ENCODE assay signal across 17 mouse cellular contexts in the genomic region with DNA sequence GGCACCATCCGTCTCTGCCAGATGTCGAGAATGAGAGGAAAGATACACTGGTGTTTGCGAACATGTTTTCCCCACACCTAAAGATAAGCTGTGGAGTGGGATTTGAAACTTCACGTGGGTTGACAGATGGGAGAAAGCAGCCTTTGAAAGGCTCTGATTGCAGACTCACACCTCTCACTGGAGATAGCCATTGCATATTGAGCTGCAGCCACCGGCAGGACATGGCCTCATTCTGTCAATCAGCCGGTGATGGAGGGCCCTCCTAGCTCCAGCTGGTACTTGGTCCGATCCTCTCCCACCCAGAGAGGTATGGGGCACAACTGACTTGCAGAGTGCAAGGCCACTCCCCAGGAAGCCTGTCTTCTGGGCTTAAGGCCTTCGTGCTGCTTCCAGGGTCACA.
DNase-seq lines count a peak whose midpoint lies in the region; ATAC-seq lines count a peak whose summit lies in the region.
"Had no signal": no experiment of that assay in that cellular context is flagged by ENCODE, and none has a peak within 500 bp of the region (broad histone marks: within the 10 kb centered on the region; RNA-seq: fewer than 3 reads in every experiment).

No protein-coding gene starts in this region.

- no peak overlapping the region for H3K4me2 ChIP-seq in forebrain, embryonic 12.5 days
- H3K4me2 ChIP-seq in forebrain, embryonic 11.5 days (ENCODE audit: low read depth, low read length, severe bottlenecking), result no peak overlapping the region
- H3K4me2 ChIP-seq in midbrain, embryonic 12.5 days (replicated peaks), result no peak overlapping the region
- no peak overlapping the region for H3K4me2 ChIP-seq in midbrain, embryonic 13.5 days (replicated peaks)
- H3K4me2 ChIP-seq in forebrain, embryonic 16.5 days (ENCODE audit: low read length), result no peak overlapping the region
- H3K4me2 ChIP-seq: limb, embryonic 12.5 days; liver, embryonic 12.5 days had no signal

- H3K9me3 ChIP-seq in forebrain, embryonic 12.5 days, result no peaks in the 10 kb centered on the region
- H3K9me3 ChIP-seq in forebrain, embryonic 11.5 days (ENCODE audit: control insufficient read depth, low read length), result no peaks in the 10 kb centered on the region
- no peaks in the 10 kb centered on the region for H3K9me3 ChIP-seq in midbrain, embryonic 12.5 days
- no peaks in the 10 kb centered on the region for H3K9me3 ChIP-seq in midbrain, embryonic 13.5 days
- no peaks in the 10 kb centered on the region for H3K9me3 ChIP-seq in forebrain, embryonic 16.5 days (ENCODE audit: control insufficient read depth, low read length)
- H3K9me3 ChIP-seq: limb, embryonic 12.5 days; liver, embryonic 12.5 days; megakaryocyte, embryonic 14.5 days had no signal

- ATAC-seq in forebrain, embryonic 12.5 days (ENCODE audit: low FRiP score), result peak; percentile 41; the same call in 1 of the 2 replicates
- ATAC-seq in forebrain, embryonic 11.5 days (replicated peaks; ENCODE audit: low FRiP score), result no peak
- no peak for ATAC-seq in midbrain, embryonic 12.5 days (ENCODE audit: low FRiP score, low read depth)
- no peak for ATAC-seq in midbrain, embryonic 13.5 days
- peak; percentile 48; the same call in 1 of the 2 replicates for ATAC-seq in forebrain, embryonic 16.5 days
- ATAC-seq: liver, embryonic 12.5 days had no signal

- WGBS in forebrain, embryonic 12.5 days, result 64% methylated on average over 8 of the region's 8 CpGs
- 74% methylated on average over 8 of the region's 8 CpGs for WGBS in forebrain, embryonic 11.5 days
- 77% methylated on average over 8 of the region's 8 CpGs for WGBS in midbrain, embryonic 12.5 days
- WGBS in midbrain, embryonic 13.5 days, result 70% methylated on average over 8 of the region's 8 CpGs
- WGBS in forebrain, embryonic 16.5 days, result 42% methylated on average over 8 of the region's 8 CpGs

- no peaks in the 10 kb centered on the region for H3K27me3 ChIP-seq in forebrain, embryonic 12.5 days
- H3K27me3 ChIP-seq in forebrain, embryonic 11.5 days (ENCODE audit: control insufficient read depth, insufficient read depth, low read length), result no peaks in the 10 kb centered on the region
- H3K27me3 ChIP-seq in midbrain, embryonic 12.5 days, result no peaks in the 10 kb centered on the region
- no peaks in the 10 kb centered on the region for H3K27me3 ChIP-seq in midbrain, embryonic 13.5 days
- H3K27me3 ChIP-seq in forebrain, embryonic 16.5 days (replicated peaks; ENCODE audit: control insufficient read depth, insufficient read depth, low read length), result no peaks in the 10 kb centered on the region
- H3K27me3 ChIP-seq: limb, embryonic 12.5 days; liver, embryonic 12.5 days; megakaryocyte, embryonic 14.5 days had no signal

- H3K9ac ChIP-seq in forebrain, embryonic 12.5 days, result no peak overlapping the region
- H3K9ac ChIP-seq in forebrain, embryonic 11.5 days (ENCODE audit: low read length), result no peak overlapping the region
- H3K9ac ChIP-seq in midbrain, embryonic 12.5 days (replicated peaks), result no peak overlapping the region
- no peak overlapping the region for H3K9ac ChIP-seq in midbrain, embryonic 13.5 days (replicated peaks)
- no peak overlapping the region for H3K9ac ChIP-seq in forebrain, embryonic 16.5 days (replicated peaks; ENCODE audit: low read depth, low read length)
- H3K9ac ChIP-seq: limb, embryonic 12.5 days; liver, embryonic 12.5 days had no signal

- H3K4me3 ChIP-seq in forebrain, embryonic 12.5 days (replicated peaks), result no peak overlapping the region
- H3K4me3 ChIP-seq in forebrain, embryonic 11.5 days (ENCODE audit: low read depth, low read length), result no peak overlapping the region
- H3K4me3 ChIP-seq in midbrain, embryonic 12.5 days, result no peak overlapping the region
- H3K4me3 ChIP-seq in midbrain, embryonic 13.5 days (replicated peaks), result no peak overlapping the region
- H3K4me3 ChIP-seq in forebrain, embryonic 16.5 days (replicated peaks; ENCODE audit: low read length), result no peak overlapping the region
- H3K4me3 ChIP-seq: limb, embryonic 12.5 days; liver, embryonic 12.5 days; megakaryocyte, embryonic 14.5 days had no signal

- peak overlapping the region; percentile 54; the same call in 1 of the 2 replicates for H3K27ac ChIP-seq in forebrain, embryonic 12.5 days
- H3K27ac ChIP-seq in forebrain, embryonic 11.5 days (ENCODE audit: low read depth, low read length), result no peak overlapping the region
- 0 out of 2 replicates have a peak overlapping the region, but pooled peaks have one; percentile 2 for H3K27ac ChIP-seq in midbrain, embryonic 12.5 days (replicated peaks)
- H3K27ac ChIP-seq in midbrain, embryonic 13.5 days, result no peak overlapping the region
- peak overlapping the region; percentile 69 for H3K27ac ChIP-seq in forebrain, embryonic 16.5 days (ENCODE audit: low read length)
- H3K27ac ChIP-seq: limb, embryonic 12.5 days; liver, embryonic 12.5 days had no signal

- peaks cover 8% of the 10 kb centered on the region; the same call in 1 of the 2 replicates for H3K4me1 ChIP-seq in forebrain, embryonic 12.5 days
- no peaks in the 10 kb centered on the region for H3K4me1 ChIP-seq in forebrain, embryonic 11.5 days (replicated peaks; ENCODE audit: control insufficient read depth, insufficient read depth, low read length)
- peaks cover 12% of the 10 kb centered on the region; the same call in 1 of the 2 replicates for H3K4me1 ChIP-seq in midbrain, embryonic 12.5 days
- H3K4me1 ChIP-seq in midbrain, embryonic 13.5 days (replicated peaks), result peaks cover 12% of the 10 kb centered on the region; the same call in 1 of the 2 replicates
- peaks cover 14% of the 10 kb centered on the region for H3K4me1 ChIP-seq in forebrain, embryonic 16.5 days (replicated peaks; ENCODE audit: control insufficient read depth, insufficient read depth, low read length)
- H3K4me1 ChIP-seq: limb, embryonic 12.5 days; liver, embryonic 12.5 days had no signal

- no peak for DNase-seq in forebrain, embryonic 11.5 days (ENCODE audit: low spot score)
- peak; percentile 64 for DNase-seq in retina, embryonic 14.5 days (ENCODE audit: low spot score)
- no peak for DNase-seq in spleen, adult 12 weeks (ENCODE audit: low spot score)
- DNase-seq in adrenal gland, adult 2 months, result no peak
- DNase-seq: cerebellum, adult 9-10 months; gastrocnemius, postnatal 10 days; heart, adult 18-20 months; kidney, adult 11 months; lung, adult 2 months; thymus, adult 2 months had no signal

- no peaks in the 10 kb centered on the region for H3K36me3 ChIP-seq in forebrain, embryonic 12.5 days (replicated peaks)
- no peaks in the 10 kb centered on the region for H3K36me3 ChIP-seq in forebrain, embryonic 11.5 days (ENCODE audit: control insufficient read depth, insufficient read depth, low read length)
- no peaks in the 10 kb centered on the region for H3K36me3 ChIP-seq in midbrain, embryonic 12.5 days
- H3K36me3 ChIP-seq in midbrain, embryonic 13.5 days, result no peaks in the 10 kb centered on the region
- H3K36me3 ChIP-seq in forebrain, embryonic 16.5 days (ENCODE audit: control insufficient read depth, insufficient read depth), result no peaks in the 10 kb centered on the region
- H3K36me3 ChIP-seq: limb, embryonic 12.5 days; liver, embryonic 12.5 days had no signal

Comparison
In these comparisons a context has a peak if more than half of its experiments do, and no peak if none do; other contexts are left out.
1. ATAC-seq: peak in forebrain, embryonic 12.5 days (single experiment) and forebrain, embryonic 16.5 days (single experiment); none in forebrain, embryonic 11.5 days (single experiment), midbrain, embryonic 12.5 days (single experiment) and midbrain, embryonic 13.5 days (single experiment).
2. H3K27ac ChIP-seq: peak in forebrain, embryonic 12.5 days (single experiment), midbrain, embryonic 12.5 days (single experiment) and forebrain, embryonic 16.5 days (single experiment); none in forebrain, embryonic 11.5 days (single experiment) and midbrain, embryonic 13.5 days (single experiment).